Mouse (Mus musculus) ES-Bruce4 (cell line): Measurements from ENCODE around the gene Baiap2. TPM values are rescaled to one million over a fixed set of nuclear protein-coding genes. Genes with fewer than 3 reads are reported as not detected.

Source experiments
- H3K27ac ChIP-seq: 2 replicates; pipeline ENCODE4 v1.5.1; 2012; ENCODE audit warnings: low read length, inconsistent platforms; ENCODE audit not compliant: insufficient read depth
- H3K27me3 ChIP-seq: 2 replicates; pipeline ENCODE4 v1.6.1; 2012; ENCODE audit warnings: mild to moderate bottlenecking, low read length, inconsistent platforms; ENCODE audit not compliant: control insufficient read depth, poor library complexity, insufficient read depth, severe bottlenecking
- H3K36me3 ChIP-seq: 2 replicates; pipeline ENCODE4 v1.6.1; 2012; ENCODE audit warnings: inconsistent platforms, mild to moderate bottlenecking, low read length, moderate library complexity; ENCODE audit not compliant: control insufficient read depth, poor library complexity, insufficient read depth, severe bottlenecking
- H3K4me1 ChIP-seq: one replicate; pipeline ENCODE4 v1.8.1; 2011; ENCODE audit warnings: low read length; ENCODE audit not compliant: control insufficient read depth, insufficient read depth
- H3K4me3 ChIP-seq: 2 replicates; pipeline ENCODE4 v1.5.1; 2011; ENCODE audit warnings: low read depth, mild to moderate bottlenecking, low read length
- H3K9ac ChIP-seq: 2 replicates; pipeline ENCODE4 v1.6.1; 2012; ENCODE audit warnings: low read depth, mild to moderate bottlenecking, inconsistent platforms; ENCODE audit not compliant: poor library complexity, severe bottlenecking
- H3K9me3 ChIP-seq: replicated peaks from 2 replicates; pipeline ENCODE4 v1.6.1; 2012; ENCODE audit warnings: mild to moderate bottlenecking, low read length, inconsistent platforms; ENCODE audit not compliant: control insufficient read depth, poor library complexity, insufficient read depth, severe bottlenecking
- CTCF ChIP-seq: IDR thresholded peaks from one replicate; pipeline ENCODE4 v1.8.1; 2011; ENCODE audit warnings: low read depth, low read length
- EP300 ChIP-seq: IDR thresholded peaks from 2 replicates; pipeline ENCODE4 v1.6.1; 2011; ENCODE audit warnings: low read depth, low read length; ENCODE audit not compliant: insufficient read depth
- POLR2A ChIP-seq: IDR thresholded peaks from one replicate; pipeline ENCODE4 v1.8.1; 2011; ENCODE audit warnings: low read length; ENCODE audit not compliant: insufficient read depth
- polyA plus RNA-seq: library from polyadenylated mRNA; stranded (reverse); fragments of >200 nt; gene quantifications from 2 replicates; pipeline ENCODE4 v1.2.4, GENCODE M21; 2011; ENCODE audit warnings: low read depth; ENCODE audit not compliant: missing spikeins, insufficient read depth, insufficient read length

Gene Baiap2
- polyA plus RNA-seq, 1 experiment: 15.6 TPM

DNA sequence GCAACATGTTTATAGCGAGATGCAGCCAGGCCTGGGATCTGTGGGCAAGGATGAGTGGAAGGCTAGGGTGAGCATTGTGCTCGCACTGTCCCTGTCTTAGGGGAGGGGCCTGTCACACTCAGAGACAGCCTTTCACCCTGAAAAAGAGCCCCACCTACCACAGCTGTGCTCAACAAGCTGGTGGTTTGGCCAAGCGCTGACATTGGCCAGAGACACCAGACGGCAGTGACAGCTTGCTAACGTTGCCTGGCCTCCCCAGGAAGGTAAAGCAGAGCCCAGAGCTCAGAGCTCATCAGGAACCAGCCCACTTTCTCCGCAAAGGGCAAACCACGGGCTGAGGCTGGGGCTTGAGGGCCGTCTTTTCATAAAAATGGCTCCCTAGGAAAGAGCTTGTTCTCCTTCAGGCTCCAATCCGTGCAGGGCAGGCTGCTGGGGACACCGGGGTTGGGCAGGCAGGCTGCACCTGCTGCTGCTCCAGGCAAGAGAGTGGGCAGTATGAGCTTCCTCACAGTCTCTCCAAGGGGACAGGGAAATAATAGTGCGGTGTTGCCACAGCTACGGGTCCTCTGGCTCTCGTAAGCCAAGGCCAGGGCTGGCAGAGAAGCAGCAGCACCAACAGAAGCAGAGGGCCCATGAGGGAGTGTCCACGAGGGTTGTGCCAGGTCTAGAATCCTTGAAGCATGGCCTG lies 108.7 kb downstream of the Baiap2 start:
- Histone ChIP-seq H3K27me3 (0 out of 2 replicates have a peak, but pooled peaks cover 5% of the 10 kb centered on the region), H3K4me3 (no peak overlapping the region), H3K9me3 (no peaks in the 10 kb centered on the region), H3K27ac (no peak overlapping the region), H3K36me3 (no peaks in the 10 kb centered on the region), H3K9ac (no peak overlapping the region), H3K4me1 (no peaks in the 10 kb centered on the region)
- TF ChIP-seq CTCF (no peak), POLR2A (no peak), EP300 (no peak)

DNA sequence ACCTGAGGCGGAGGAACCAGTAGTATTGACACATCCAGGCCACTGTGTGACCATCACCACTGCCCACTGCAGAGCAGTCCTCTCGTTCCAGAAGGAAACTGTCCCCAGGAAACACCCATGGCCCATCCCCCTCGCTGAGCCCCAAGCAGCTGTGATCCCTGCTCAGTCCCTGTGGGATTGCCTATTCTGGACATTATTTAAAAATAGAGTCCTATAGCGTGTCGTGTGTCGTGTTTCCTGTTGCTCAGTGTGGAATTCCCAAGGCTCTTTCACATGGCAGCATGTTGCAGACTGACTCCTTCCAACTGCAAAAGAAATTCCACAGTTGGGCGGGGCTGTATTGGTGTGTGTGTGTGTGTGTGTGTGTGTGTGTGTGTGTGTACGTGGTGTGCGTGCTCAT lies 109.7 kb downstream of the Baiap2 start:
- Histone ChIP-seq H3K9me3 (no peaks in the 10 kb centered on the region), H3K4me1 (no peaks in the 10 kb centered on the region), H3K36me3 (no peaks in the 10 kb centered on the region), H3K27ac (no peak overlapping the region), H3K9ac (no peak overlapping the region), H3K27me3 (no peaks in the 10 kb centered on the region), H3K4me3 (no peak overlapping the region)
- no peak for TF ChIP-seq CTCF

DNA sequence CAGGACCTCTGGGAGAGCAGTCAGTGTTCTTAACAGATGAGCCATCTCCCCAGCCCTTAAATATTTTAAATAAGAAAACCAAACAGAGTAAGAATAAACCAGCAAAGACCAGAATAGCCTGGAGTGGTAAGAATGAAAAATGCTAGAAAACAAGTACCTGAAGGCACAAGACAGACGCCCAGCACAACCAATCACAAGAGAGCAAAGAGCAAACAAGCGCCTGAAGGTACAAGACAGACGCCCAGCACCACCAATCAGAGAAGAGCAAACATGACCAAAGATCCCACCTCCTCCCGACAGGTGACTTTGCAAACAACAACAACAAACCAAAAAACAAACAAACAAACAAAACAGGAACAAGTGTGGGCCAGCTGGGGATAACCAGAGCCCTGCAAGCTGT lies 111.3 kb downstream of the Baiap2 start:
- Histone ChIP-seq H3K4me3 (no peak overlapping the region), H3K9ac (no peak overlapping the region), H3K27me3 (no peaks in the 10 kb centered on the region), H3K4me1 (no peaks in the 10 kb centered on the region), H3K36me3 (no peaks in the 10 kb centered on the region), H3K9me3 (no peaks in the 10 kb centered on the region), H3K27ac (no peak overlapping the region)
- TF ChIP-seq CTCF (no peak), EP300 (no peak), POLR2A (no peak)

- Histone ChIP-seq H3K27me3 (no peaks in the 10 kb centered on the region), H3K36me3 (no peaks in the 10 kb centered on the region), H3K9me3 (no peaks in the 10 kb centered on the region), H3K27ac (no peak overlapping the region), H3K4me3 (no peak overlapping the region), H3K9ac (no peak overlapping the region), H3K4me1 (no peaks in the 10 kb centered on the region)
- no peak for TF ChIP-seq EP300
- TF ChIP-seq POLR2A: no peak
- TF ChIP-seq CTCF: no peak
Measured at GRCm38 (mm10) chr11:120055953-120056732, 113.6 kb downstream of the Baiap2 start.

Other genes starting within 250 kb of the Baiap2 start
- gene Chmp6, start 29.3 kb upstream of the Baiap2 start, polyA plus RNA-seq: 25.4 and 34.0 TPM in 2 replicates
- gene Aatk, start 104.4 kb downstream of the Baiap2 start, polyA plus RNA-seq: 0.81 and 1.6 TPM in 2 replicates
- gene Cep131, start 144.1 kb downstream of the Baiap2 start, polyA plus RNA-seq: 12.2 and 18.7 TPM in 2 replicates
- 12.2 and 15.6 TPM in 2 replicates for gene Tepsin, start 156.0 kb downstream of the Baiap2 start, polyA plus RNA-seq
- 15.3 and 17.2 TPM in 2 replicates for gene Ndufaf8, start 156.2 kb downstream of the Baiap2 start, polyA plus RNA-seq
- 44.0 and 50.3 TPM in 2 replicates for gene Slc38a10, start 208.6 kb downstream of the Baiap2 start, polyA plus RNA-seq